Mouse (Mus musculus) lung, embryonic 15.5 days (tissue): ENCODE data around the gene Dtnbp1. TPM values are rescaled to one million over a fixed set of nuclear protein-coding genes. Genes with fewer than 3 reads are reported as not detected.

Experiments used
- ATAC-seq: fragments of 200-750 bp; cut with Nextera tagmentation; 2 replicates; pipeline ENCODE4 v1.8.0; 2017; ENCODE audit warnings: moderate number of reproducible peaks, borderline replicate concordance; ENCODE audit not compliant: low FRiP score, low TSS enrichment; ENCODE audit errors: extremely low read depth
- H3K27ac ChIP-seq: fragments of 300-500 bp; sonication (generic); 2 replicates; pipeline ENCODE4 v1.5.1; 2015; ENCODE audit warnings: moderate library complexity, mild to moderate bottlenecking, inconsistent platforms
- H3K27me3 ChIP-seq: fragments of 300-500 bp; sonication (generic); 2 replicates; pipeline ENCODE4 v1.6.1; 2015; ENCODE audit warnings: inconsistent platforms
- H3K36me3 ChIP-seq: fragments of 300-500 bp; sonication (generic); 2 replicates; pipeline ENCODE4 v1.6.1; 2015; ENCODE audit warnings: inconsistent platforms
- H3K4me1 ChIP-seq: fragments of 300-500 bp; sonication (generic); 2 replicates; pipeline ENCODE4 v1.6.1; 2015; ENCODE audit warnings: inconsistent platforms
- H3K4me2 ChIP-seq: fragments of 300-500 bp; sonication (generic); 2 replicates; pipeline ENCODE4 v1.6.1; 2015; ENCODE audit warnings: inconsistent platforms, mild to moderate bottlenecking, moderate library complexity
- H3K4me3 ChIP-seq: fragments of 300-500 bp; sonication (generic); 2 replicates; pipeline ENCODE4 v1.5.1; 2015; ENCODE audit warnings: mild to moderate bottlenecking, inconsistent platforms
- H3K9ac ChIP-seq: fragments of 300-500 bp; sonication (generic); 2 replicates; pipeline ENCODE4 v1.6.1; 2015; ENCODE audit warnings: inconsistent platforms
- H3K9me3 ChIP-seq: fragments of 300-500 bp; sonication (generic); 2 replicates; pipeline ENCODE4 v1.6.1; 2016; ENCODE audit warnings: inconsistent platforms
- WGBS: fragments of 180-500 bp; shearing (Covaris S2); methylation state at CpG from one replicate; pipeline ENCODE4 v1.1.7; 2015; 5-methylcytosine and 5-hydroxymethylcytosine counted together
- polyA plus RNA-seq: library from polyadenylated mRNA; unstranded; fragments of >200 nt; fragmentation: Nextera tagmentation; extraction: Ambion mirVana; gene quantifications from 2 replicates; pipeline ENCODE4 v1.2.1, GENCODE M21; 2015

Dtnbp1 gene
- 68.2 and 75.1 TPM in 2 replicates for polyA plus RNA-seq

GRCm38 (mm10) chr13:45001911-45002615 lies at the start of gene Dtnbp1:
Gene Dtnbp1 (minus strand): TSS chr13:45002147.
- H3K9me3 ChIP-seq = no peaks in the 10 kb centered on the region
- H3K27ac ChIP-seq = peak within 1 kb of the TSS; percentile 75
- H3K4me2 ChIP-seq = peak within 1 kb of the TSS; percentile 80
- WGBS = 2% methylated on average over 67 of the region's 68 CpGs
- H3K4me1 ChIP-seq = peaks cover 11% of the 10 kb centered on the region
- H3K9ac ChIP-seq = peak within 1 kb of the TSS; percentile 84
- no peaks in the 10 kb centered on the region for H3K27me3 ChIP-seq
- ATAC-seq = peak; percentile 89
- H3K4me3 ChIP-seq = peak within 1 kb of the TSS; percentile 94
- H3K36me3 ChIP-seq = 0 out of 2 replicates have a peak, but pooled peaks cover 7% of the 10 kb centered on the region

GRCm38 (mm10) chr13:45049261-45050020 lies 47.5 kb upstream of the Dtnbp1 start:
- no peaks in the 10 kb centered on the region for H3K9me3 ChIP-seq
- H3K9ac ChIP-seq = no peak overlapping the region
- H3K4me1 ChIP-seq = 0 out of 2 replicates have a peak, but pooled peaks cover 7% of the 10 kb centered on the region
- no peak overlapping the region for H3K4me2 ChIP-seq
- no peak overlapping the region for H3K27ac ChIP-seq
- WGBS = 50% methylated on average over 7 of the region's 7 CpGs
- no peaks in the 10 kb centered on the region for H3K36me3 ChIP-seq
- H3K4me3 ChIP-seq = no peak overlapping the region
- ATAC-seq = no peak
- no peaks in the 10 kb centered on the region for H3K27me3 ChIP-seq

GRCm38 (mm10) chr13:45043466-45043865 lies 41.5 kb upstream of the Dtnbp1 start:
- H3K27ac ChIP-seq = no peak overlapping the region
- H3K36me3 ChIP-seq = no peaks in the 10 kb centered on the region
- H3K4me2 ChIP-seq = no peak overlapping the region
- H3K9ac ChIP-seq = no peak overlapping the region
- 67% methylated on average over 3 of the region's 3 CpGs for WGBS
- ATAC-seq = no peak
- no peaks in the 10 kb centered on the region for H3K9me3 ChIP-seq
- no peaks in the 10 kb centered on the region for H3K27me3 ChIP-seq
- no peak overlapping the region for H3K4me3 ChIP-seq
- H3K4me1 ChIP-seq = 0 out of 2 replicates have a peak, but pooled peaks cover 3% of the 10 kb centered on the region

GRCm38 (mm10) chr13:45040741-45041140 lies 38.8 kb upstream of the Dtnbp1 start:
- H3K4me2 ChIP-seq = no peak overlapping the region
- H3K27ac ChIP-seq = no peak overlapping the region
- ATAC-seq = no peak
- no peak overlapping the region for H3K4me3 ChIP-seq
- H3K9me3 ChIP-seq = no peaks in the 10 kb centered on the region
- WGBS = 42% methylated on average over 7 of the region's 7 CpGs
- H3K4me1 ChIP-seq = 0 out of 2 replicates have a peak, but pooled peaks cover 3% of the 10 kb centered on the region
- H3K27me3 ChIP-seq = no peaks in the 10 kb centered on the region
- H3K9ac ChIP-seq = no peak overlapping the region
- no peaks in the 10 kb centered on the region for H3K36me3 ChIP-seq

GRCm38 (mm10) chr13:45040195-45040594 lies 38.2 kb upstream of the Dtnbp1 start:
- Histone ChIP-seq H3K4me3 (no peak overlapping the region), H3K9ac (no peak overlapping the region), H3K4me2 (no peak overlapping the region), H3K9me3 (no peaks in the 10 kb centered on the region), H3K36me3 (no peaks in the 10 kb centered on the region), H3K4me1 (0 out of 2 replicates have a peak, but pooled peaks cover 3% of the 10 kb centered on the region), H3K27ac (no peak overlapping the region), H3K27me3 (no peaks in the 10 kb centered on the region)
- 55% methylated on average over 4 of the region's 4 CpGs for WGBS
- no peak for ATAC-seq

- no peak overlapping the region for H3K4me3 ChIP-seq
- no peak for ATAC-seq
- H3K9me3 ChIP-seq = no peaks in the 10 kb centered on the region
- H3K9ac ChIP-seq = no peak overlapping the region
- H3K27me3 ChIP-seq = no peaks in the 10 kb centered on the region
- WGBS = 87% methylated on average over 4 of the region's 4 CpGs
- H3K27ac ChIP-seq = no peak overlapping the region
- no peaks in the 10 kb centered on the region for H3K36me3 ChIP-seq
- no peak overlapping the region for H3K4me2 ChIP-seq
- H3K4me1 ChIP-seq = peaks cover 8% of the 10 kb centered on the region
Observed at GRCm38 (mm10) chr13:45036417-45036816, 34.5 kb upstream of the Dtnbp1 start.

- Histone ChIP-seq H3K27ac (no peak overlapping the region), H3K4me1 (peaks cover 10% of the 10 kb centered on the region), H3K9ac (no peak overlapping the region), H3K4me3 (no peak overlapping the region), H3K36me3 (no peaks in the 10 kb centered on the region), H3K9me3 (no peaks in the 10 kb centered on the region), H3K27me3 (no peaks in the 10 kb centered on the region), H3K4me2 (no peak overlapping the region)
- WGBS = 66% methylated on average over 7 of the region's 7 CpGs
- no peak for ATAC-seq
Observed at GRCm38 (mm10) chr13:45034759-45035158, 32.8 kb upstream of the Dtnbp1 start.

- no peak overlapping the region for H3K9ac ChIP-seq
- no peak overlapping the region for H3K27ac ChIP-seq
- ATAC-seq = no peak
- H3K9me3 ChIP-seq = no peaks in the 10 kb centered on the region
- H3K36me3 ChIP-seq = no peaks in the 10 kb centered on the region
- H3K4me2 ChIP-seq = no peak overlapping the region
- H3K4me1 ChIP-seq = peaks cover 10% of the 10 kb centered on the region
- no peak overlapping the region for H3K4me3 ChIP-seq
- no peaks in the 10 kb centered on the region for H3K27me3 ChIP-seq
- WGBS = 89% methylated on average over 10 of the region's 10 CpGs
Observed at GRCm38 (mm10) chr13:45033360-45033759, 31.4 kb upstream of the Dtnbp1 start.

- H3K4me2 ChIP-seq = no peak overlapping the region
- 70% methylated on average over 4 of the region's 4 CpGs for WGBS
- H3K27me3 ChIP-seq = no peaks in the 10 kb centered on the region
- no peak overlapping the region for H3K9ac ChIP-seq
- H3K4me1 ChIP-seq = peaks cover 10% of the 10 kb centered on the region
- no peaks in the 10 kb centered on the region for H3K9me3 ChIP-seq
- no peak for ATAC-seq
- H3K4me3 ChIP-seq = no peak overlapping the region
- no peaks in the 10 kb centered on the region for H3K36me3 ChIP-seq
- no peak overlapping the region for H3K27ac ChIP-seq
Observed at GRCm38 (mm10) chr13:45032484-45032883, 30.5 kb upstream of the Dtnbp1 start.

- no peak overlapping the region for H3K4me3 ChIP-seq
- no peaks in the 10 kb centered on the region for H3K27me3 ChIP-seq
- no peaks in the 10 kb centered on the region for H3K9me3 ChIP-seq
- H3K36me3 ChIP-seq = no peaks in the 10 kb centered on the region
- no peak overlapping the region for H3K4me2 ChIP-seq
- no peak overlapping the region for H3K9ac ChIP-seq
- ATAC-seq = peak; percentile 90; the same call in 1 of the 2 replicates
- peak overlapping the region; percentile 52; the same call in 1 of the 2 replicates for H3K27ac ChIP-seq
- peaks cover 10% of the 10 kb centered on the region for H3K4me1 ChIP-seq
- WGBS = 29% methylated on average over 7 of the region's 7 CpGs
Observed at GRCm38 (mm10) chr13:45031748-45032147, 29.8 kb upstream of the Dtnbp1 start.

- H3K9me3 ChIP-seq = no peaks in the 10 kb centered on the region
- no peak overlapping the region for H3K9ac ChIP-seq
- H3K4me1 ChIP-seq = peaks cover 10% of the 10 kb centered on the region
- WGBS = 31% methylated on average over 10 of the region's 10 CpGs
- no peak for ATAC-seq
- H3K27me3 ChIP-seq = no peaks in the 10 kb centered on the region
- no peaks in the 10 kb centered on the region for H3K36me3 ChIP-seq
- peak overlapping the region; percentile 52 for H3K27ac ChIP-seq
- H3K4me3 ChIP-seq = no peak overlapping the region
- H3K4me2 ChIP-seq = peak overlapping the region; percentile 38
Observed at GRCm38 (mm10) chr13:45031314-45031713, 29.4 kb upstream of the Dtnbp1 start.

- H3K9ac ChIP-seq = no peak overlapping the region
- WGBS = 5% methylated on average over 12 of the region's 12 CpGs
- H3K4me3 ChIP-seq = no peak overlapping the region
- H3K9me3 ChIP-seq = no peaks in the 10 kb centered on the region
- H3K4me1 ChIP-seq = peaks cover 10% of the 10 kb centered on the region
- no peaks in the 10 kb centered on the region for H3K27me3 ChIP-seq
- peak; percentile 62; the same call in 1 of the 2 replicates for ATAC-seq
- peak overlapping the region; percentile 38 for H3K4me2 ChIP-seq
- 0 out of 2 replicates have a peak overlapping the region, but pooled peaks have one; percentile 52 for H3K27ac ChIP-seq
- no peaks in the 10 kb centered on the region for H3K36me3 ChIP-seq
Observed at GRCm38 (mm10) chr13:45030830-45031229, 28.9 kb upstream of the Dtnbp1 start.
